Mouse (Mus musculus) c-Kit-positive CD71-positive TER-119-negative erythroid progenitor cells, embryonic 14.5 days (primary cell): ENCODE data around the gene Lbhd2.
A peak's percentile ranks its signal among the peaks of the same experiment; 100 is the strongest.

ENCODE experiments used
- DNase-seq: peaks from one replicate; pipeline ENCODE4 v3.0.0-alpha.2; 2013; ENCODE audit warnings: low read depth

Gene Lbhd2

DNA sequence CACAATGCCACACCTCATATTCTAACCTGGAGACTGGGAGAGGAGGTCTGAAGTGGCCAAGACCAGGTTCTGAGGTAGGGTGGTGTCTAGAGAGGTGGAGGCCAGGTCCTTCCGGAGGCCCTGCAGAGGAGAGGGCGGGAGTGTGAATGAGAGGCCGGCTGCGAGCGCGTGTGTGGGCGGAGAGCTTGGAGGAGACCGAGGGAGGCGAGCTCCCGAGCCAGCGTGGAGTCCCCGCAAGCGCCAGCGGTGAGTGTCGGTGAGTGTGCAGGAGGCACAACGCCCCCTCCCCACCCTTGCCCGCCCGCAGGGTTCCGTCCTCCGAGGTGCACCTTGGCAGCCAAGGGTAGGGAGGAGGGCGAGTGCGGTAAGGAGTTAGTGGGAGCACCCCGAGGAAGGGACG, at the start of gene Lbhd2:
Gene Lbhd2 (plus strand): TSS at position 188 of the 400 bp plus-strand sequence.
- DNase-seq: no peak

DNA sequence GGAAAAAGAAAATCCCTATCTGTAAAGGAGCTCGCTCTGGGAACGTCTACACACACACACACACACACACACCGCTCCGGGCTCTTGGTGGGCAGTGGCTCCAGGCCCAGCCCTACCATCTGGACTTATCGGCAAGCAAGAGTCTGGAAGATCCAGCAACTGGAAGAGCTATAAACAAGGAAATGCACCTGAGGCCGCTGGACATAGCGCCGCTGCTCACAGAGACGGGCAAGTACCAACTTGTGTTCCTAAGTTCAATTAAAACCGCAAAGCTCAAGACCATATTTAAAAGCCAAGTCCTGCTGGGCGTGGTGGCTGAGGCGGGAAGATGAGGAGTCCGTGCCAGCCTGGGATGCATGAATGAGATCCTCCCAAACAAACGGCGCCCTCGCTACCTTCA, 45.9 kb upstream of the Lbhd2 start:
- DNase-seq: no peak

DNA sequence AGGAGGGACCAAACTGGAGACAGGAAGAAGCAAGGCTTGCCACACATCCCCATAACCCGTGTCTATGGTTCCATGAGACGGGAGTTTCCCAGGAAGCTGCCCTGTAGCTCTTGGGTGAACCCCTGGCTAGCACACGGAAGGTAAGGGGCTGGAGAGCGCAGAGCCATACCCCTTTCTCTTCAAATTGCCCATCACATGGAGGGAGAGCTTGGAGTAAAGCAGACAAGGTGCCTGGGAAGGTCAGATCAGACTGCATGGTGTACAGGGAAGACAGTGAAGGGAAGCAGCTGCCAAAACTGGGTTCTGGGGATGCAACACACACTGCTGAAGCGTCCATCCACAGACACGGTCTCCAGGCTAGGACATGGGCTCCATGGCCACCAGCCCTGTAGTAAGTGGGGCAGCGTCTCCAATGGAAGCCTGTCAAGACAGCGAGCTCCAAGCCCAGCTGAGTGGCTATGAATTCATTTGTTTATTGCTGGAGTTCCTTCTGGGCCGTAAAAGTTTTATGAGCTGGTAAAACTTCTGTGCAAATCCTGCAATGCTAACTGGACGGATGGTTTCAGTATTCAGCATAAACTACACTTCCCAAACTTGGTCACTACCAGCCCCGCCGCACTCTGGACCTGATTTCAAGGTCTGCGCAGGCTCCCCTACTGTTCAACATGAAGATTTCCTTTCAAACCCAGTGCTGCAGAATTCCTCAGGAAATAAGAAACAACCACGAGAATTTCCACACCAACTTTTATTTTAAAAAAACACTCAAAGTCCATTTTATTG, 45.1 kb upstream of the Lbhd2 start:
- no peak for DNase-seq

DNA sequence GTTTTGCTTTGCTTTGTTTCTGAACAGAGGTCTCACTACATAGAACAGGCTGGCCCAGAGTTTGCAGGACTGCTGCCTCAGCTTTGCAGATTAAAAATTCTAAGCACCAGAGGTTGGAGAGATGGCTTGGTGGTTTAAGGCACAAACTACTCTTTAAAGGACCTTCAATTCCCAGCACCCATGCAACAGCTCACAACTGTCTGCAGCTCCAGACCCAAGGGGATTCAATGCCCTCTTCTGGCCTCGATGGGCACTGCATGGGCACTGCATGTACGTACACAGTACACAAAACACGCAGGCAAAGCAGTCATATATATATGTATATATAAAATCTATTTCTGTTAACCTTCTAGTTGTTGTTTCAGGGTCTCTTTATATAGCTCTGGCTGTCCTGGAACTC, 42.4 kb upstream of the Lbhd2 start:
- DNase-seq: no peak

DNA sequence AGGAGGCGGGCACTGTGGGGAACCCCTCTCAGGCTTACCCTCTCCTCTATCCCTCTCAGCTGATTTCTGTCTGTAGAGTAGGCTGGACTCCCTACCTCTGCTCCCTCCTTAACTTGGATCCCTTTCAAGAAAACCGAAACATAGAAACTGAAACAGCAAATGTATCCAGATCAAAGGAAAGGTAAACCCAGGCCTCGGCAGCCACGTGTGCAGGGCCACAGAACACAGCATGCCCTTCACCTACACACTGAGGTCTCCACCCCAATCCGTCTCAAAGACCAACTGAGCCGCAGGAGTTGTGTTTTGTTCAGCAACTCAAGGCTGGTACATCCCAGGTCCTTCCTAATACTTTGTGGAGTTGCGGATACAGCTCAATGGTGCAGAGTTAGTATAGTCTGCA, 39.5 kb upstream of the Lbhd2 start:
- no peak for DNase-seq

DNA sequence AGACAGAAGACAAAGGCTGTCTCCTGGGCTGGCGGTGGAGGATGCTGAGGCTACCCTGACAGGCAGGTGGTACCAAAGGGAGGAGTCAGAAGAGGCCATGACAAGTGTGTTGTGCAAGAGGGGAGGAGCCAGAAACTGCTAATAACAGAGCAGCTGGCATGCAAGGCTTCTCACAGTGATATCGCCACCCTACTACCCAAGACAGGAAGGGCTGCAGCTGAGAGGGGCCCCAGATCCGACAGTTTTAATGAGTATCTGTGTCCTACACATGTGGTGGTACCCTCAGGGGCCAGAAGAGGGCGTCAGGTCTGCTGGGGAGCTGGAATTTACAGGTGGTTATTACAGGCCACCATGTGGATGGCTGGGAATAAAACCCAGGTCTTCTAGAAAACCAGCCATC, 36.4 kb upstream of the Lbhd2 start:
- DNase-seq: peak; percentile 55

DNA sequence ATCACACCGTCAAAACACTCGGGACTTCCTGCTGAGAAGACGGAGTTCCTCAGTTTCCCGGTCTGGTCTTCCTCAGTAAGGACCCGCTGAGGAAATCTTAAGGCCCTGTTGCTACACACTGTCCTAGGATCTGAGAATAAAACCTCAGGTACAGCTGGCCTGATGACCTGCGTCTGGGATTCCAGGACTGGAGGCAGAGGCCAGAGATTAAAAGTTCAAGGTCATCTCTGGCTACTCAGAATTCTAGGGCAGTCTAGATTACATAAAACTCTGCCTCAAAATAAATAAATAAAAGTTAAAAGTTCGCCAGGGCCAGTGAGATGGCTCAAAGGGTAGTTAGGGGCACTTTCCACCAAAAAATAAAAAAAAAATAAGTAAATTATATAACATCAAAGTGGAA, 34.7 kb upstream of the Lbhd2 start:
- DNase-seq: no peak

DNA sequence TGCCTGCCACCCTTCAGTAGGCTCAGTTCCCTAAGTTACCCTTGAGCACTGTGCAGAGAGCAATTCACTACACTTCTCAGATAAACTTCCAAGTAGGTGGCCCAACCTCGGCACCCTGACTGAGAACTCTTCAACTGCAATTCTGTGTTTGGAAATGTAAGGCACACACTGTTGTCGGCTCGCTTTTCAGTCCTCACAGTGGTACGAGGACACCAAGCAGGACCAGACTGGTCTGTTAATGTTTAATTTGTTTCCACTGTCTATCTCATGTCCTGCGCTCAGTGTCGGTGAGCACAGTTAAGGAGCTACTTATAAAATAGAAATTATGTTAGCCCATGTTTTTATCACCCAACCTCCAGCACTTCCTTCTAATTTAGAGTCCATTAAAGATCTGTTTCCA, 33.2 kb upstream of the Lbhd2 start:
- DNase-seq: no peak

DNA sequence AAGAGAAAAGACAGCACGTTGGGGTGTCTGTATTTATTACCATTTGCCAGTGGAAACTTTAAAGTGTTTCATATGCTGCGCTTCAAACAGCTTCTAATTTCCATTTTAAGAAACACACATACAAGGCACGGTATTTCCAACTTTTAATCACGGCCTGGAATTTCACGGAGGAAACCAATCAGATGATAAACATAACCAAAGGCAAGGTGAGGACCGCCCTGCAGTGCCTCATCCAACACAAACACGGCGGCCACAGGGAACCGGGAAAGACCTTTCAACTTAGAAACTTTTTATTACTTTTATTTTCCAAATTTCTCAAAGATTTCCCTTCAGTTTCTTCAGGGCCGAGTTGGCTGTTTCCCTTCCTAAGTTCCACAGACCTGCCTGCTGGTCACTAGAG, 31.9 kb upstream of the Lbhd2 start:
- DNase-seq: no peak

DNA sequence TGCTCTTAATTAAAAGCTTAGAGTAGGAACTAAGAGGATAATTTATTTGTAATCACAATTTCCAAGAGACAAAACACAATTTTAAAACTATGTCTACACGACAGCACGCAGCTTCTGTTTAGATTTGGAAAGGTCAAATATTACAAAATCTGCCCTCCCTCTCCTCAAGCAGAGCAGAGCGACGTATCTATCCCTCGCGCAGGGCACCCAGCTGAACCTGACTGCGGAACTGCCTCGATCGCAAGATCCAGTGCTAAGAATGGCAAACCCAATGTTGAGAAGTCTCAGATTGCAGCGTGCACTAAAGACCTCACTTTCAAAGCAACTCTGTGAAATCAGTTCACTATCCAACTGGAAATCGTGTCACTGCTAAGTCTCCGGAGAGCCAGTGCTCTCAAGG, 31.1 kb upstream of the Lbhd2 start:
- no peak for DNase-seq

DNA sequence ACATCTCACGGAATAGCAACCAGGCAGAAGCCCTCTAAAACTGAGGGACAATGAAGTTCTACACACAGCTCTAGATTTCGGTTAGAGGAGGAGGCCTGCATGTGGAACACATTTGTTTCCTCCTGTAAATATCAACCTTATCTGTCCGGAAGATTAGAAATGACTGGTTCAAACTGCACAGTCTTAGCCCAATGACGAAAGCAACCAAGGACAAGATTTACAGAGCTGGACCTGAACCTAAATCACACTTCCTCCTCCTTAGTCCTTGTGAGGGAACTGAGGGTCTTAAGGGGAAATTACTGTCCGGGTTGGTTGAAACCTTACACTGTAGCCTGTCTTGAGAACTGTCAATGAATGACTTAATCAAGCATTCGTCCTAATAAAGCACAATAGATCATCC, 30.6 kb upstream of the Lbhd2 start:
- no peak for DNase-seq

DNA sequence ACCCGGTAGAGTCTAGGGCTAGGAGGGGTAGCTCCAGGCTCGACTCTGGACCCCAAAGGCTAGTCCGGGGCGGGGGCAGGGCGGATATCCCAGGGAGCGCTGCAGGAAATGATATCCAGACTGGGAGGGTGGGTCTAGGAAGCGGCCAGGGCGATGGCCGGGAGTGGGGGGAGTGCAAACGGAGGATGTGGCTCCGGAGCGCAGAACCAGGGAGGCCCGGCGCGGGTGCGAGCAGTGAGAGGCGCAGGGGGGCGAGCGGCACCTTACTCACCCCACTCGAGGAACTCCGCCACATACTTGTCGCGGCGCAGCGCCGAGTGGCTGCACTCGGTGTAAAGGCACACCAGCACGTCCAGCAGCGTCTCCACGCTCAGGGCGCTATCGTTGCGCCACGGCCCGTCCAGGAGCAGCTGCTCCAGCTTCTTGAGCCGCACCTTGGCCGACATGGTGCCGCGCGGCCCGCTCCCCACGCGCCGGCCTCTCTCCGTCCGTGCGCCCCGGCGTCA, 29.7 kb upstream of the Lbhd2 start:
- DNase-seq: peak; percentile 6

DNA sequence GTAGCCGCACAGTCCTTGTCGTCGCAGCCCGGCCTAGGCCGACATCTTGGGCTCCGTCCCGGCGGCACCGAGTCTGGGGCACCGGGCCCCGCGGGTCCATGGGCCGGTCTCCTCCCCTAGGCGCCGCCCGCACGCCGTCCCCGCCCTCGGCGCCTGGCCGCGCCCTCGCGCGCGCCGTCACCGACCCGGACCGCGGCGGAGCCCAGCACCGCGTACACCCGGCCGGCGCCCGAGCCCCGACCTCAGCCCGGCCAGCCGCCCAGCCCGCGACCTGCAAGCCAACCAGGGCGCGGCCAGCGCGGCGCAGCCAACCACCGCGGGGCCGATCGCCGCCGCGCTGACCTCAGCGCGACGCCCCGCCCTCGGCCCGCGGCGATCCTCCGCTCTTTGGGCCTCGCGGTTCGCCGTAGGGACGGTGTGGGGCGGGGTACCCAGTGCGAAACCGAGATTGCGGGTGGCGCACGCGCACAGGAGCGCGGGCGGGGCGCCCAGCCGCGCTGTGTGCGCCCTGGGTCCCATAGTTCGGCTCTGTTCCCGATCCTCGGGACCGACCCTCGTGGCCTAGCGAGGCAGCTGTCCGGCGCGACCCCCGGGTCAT, 29.1 kb upstream of the Lbhd2 start, which contains the start of gene Cdc42bpb:
Gene Cdc42bpb (minus strand): TSS at position 343 of the 598 bp plus-strand sequence.
- peak; percentile 45 for DNase-seq

DNA sequence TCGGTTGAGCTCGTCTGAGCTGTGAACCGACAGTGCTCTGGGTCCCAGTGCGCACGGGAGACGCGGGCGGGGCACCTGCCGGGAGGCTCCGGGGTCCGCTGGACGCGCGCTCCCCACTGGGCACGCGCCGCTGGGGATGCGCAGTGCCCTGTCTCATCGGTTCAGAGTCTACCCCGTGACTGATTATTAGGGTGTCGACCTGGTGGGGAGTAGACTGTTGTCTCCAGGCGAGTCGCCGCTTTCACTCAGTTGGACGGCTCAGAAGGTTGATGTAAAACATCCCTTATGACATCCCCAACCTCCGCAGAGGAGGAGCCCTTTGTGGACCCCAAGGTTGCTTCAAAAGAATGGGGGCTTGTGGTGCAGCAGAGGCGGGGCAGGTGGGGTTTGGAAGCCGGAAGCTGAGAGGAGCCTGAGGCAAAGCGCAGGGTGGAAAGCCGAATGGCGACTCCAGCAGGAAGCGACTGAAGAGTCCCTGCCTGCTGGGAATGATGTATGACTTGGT, 28.6 kb upstream of the Lbhd2 start:
- no peak for DNase-seq

DNA sequence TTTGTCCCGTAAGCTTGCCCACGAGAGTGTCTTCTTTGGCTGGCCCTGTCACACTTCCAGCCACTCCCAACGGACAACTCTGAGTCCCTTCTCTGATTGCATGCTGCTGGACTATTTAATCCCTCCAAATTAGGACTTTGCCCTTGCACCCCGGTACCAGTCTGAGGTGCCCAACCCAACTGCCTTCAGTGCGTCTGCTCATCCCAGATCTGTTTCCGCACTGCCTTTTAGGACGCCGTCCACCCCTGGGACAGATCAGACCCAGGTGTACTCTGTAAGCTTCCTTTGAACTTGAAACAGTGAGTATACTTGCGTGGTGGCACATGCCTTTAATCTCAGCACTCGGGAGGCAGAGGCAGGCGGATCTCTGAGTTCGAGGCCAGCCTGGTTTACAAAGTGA, 27.8 kb upstream of the Lbhd2 start:
- DNase-seq: no peak

DNA sequence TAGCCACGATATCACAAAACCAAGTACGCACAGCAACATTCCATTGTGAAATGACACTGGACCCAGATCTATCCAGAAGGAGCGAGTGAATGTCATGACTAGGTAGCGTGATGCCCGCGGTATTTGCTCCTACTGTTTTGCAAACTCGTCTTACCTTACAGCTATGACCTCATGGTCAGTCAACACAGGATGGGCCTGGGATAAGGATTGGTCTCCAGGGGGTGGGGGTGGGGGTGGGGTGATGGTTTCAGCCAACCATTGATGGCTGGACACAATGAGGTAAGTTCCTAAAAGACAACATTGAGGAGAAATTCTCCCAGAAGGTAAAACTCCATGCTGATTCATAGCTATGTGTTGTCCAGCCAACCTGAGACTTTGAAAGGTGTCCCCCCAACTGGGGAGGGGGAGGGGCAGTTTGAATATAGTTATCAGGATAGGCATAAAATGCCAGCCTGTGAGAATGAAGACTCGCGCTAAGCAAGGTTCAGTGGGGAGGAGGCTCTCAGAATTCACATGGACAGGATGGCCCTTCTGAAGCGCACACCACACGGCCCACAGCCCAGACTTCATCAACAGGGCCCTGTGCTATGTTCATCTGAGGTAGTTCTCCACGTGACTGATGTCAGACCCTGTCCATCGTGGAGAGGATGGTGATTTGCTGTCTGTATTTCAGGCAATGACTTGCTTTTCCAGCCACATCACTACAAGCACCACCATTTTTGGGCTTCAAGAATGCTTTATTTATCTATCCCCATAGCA, 20.5 kb upstream of the Lbhd2 start:
- DNase-seq: no peak

DNA sequence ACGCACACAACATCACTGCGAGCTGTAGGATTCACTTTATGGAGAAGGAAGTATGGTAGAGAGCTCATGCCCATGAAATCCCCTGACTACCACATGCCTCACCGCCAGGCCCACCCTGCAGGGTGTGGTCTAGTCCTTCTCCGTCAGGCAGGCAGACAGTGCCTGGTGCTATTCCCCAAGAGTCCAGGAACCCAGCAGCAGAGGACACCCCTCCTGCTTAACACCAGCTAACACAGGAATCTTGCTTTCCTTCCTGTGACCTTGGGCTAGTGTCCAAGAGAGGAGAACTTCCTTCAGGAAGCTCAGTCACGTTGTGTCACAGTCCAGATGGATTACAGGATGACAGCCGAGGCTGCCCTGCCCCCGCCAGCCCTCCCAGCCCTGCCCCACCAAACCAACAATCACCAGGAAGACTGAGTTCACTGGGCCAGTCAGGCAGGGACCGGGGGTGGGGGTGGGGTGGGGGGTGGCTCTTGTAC, 19.9 kb upstream of the Lbhd2 start:
- no peak for DNase-seq

DNA sequence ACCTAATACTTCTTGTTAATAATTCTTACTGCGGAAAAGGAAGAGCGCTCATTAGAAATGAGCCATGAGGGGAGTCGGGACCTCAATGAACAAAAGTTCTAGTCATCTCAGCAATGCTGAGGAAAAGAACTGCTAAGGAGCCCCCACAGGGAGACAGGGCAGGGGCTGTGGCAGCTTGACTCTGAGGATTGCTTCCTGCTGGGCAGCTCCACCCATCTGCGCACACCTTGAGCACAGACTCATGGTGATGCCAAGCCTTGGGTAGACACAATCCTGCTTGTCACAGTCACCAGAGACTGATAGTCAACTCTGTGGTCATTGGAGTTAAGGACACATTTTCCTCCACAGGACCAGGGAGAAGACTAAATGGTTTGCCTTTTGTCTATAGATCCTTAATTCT, 19.5 kb upstream of the Lbhd2 start:
- DNase-seq: no peak

DNA sequence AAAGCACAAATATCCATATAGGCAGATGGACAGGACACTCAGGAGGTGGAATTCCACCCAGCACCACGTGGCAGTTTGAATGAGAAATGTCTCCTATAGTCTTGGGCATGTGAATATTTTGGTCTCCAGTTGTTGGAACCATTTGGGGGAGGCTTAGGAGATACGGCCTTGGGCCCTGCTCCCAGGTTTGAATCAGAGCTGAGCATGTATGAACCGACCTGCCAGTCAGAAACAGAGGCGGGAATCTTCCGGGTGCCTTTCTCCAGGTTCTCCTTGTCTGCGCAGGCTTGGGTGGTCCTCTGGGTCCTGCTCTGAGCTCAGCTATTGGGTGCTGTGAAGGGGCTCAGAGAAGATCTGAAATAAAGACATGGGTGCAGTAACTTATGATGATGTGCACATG, 12.6 kb upstream of the Lbhd2 start:
- no peak for DNase-seq

DNA sequence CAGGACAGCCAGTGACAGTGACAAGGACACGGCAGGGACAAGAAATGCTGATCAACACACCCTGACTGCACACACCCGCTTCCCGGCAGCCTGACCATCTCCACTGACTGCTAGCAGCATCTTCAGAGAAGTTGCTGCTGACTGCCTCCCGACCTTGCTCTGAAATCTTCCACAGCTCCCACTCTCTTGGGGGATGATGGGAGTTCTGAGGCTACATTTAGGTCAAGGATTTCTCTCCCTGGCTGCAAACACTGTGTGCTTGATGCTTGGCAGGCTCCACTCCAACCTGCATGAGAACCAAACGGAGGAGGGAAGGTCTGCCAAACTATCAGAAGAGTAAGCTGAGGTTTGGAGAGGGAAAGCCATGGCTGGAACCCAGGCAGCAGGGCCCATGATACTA, 9.6 kb upstream of the Lbhd2 start:
- no peak for DNase-seq

DNA sequence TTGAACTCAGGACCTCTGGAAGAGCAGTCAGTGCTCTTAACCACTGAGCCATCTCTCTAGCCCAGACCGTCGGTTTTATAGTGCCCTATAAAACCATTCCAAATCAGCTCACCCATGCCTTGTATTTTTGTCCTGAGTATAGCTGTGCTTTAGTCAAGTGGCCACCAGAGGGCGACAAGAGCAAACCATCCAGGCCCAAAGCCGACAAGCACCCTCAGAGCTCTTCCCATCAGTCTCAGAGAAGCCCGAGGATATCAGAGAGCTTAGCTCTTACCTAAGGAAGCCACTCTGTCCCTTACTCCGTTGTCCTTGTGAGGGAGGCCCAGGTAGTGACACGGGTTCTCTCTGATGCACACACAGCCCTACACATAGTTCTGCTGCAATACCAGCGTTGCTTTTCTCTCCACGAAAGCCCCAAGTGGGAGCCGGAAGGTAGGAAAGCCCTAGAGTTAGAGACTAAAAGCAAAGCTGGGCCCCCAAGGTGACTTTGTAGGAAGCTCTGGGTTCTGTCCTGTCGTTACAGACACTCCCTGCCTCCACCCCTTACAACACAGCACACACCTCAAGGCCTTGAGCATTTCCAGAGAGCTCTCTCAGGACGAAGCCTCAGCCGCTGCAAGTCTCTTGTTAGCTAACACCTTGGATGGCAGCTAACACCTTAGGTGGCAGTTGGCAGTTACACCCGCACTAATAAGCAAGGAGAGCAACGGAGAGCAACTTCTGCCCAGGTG, 5.0 kb upstream of the Lbhd2 start:
- peak; percentile 61 for DNase-seq

DNA sequence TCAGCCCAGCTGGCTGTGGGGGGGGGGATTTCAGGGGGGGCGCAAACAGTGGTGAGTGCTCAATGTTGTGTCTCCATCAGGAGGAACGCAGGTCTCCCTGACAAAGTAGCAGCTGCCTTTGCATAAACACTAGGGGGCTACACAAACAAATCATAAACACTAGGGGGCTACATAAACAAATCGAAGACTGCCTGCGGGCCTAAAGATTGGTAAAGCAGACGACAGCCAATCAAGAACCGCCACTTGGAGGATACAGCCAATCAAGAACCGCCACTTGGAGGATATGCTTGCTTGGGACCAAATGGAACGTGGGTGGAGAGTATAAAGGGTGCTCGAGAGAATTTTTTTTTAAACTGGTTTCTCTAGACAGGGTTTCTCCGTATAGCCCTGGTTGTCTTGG, 1.7 kb upstream of the Lbhd2 start:
- DNase-seq: no peak
